Mouse (Mus musculus): ENCODE data around the gene Rassf3. TPM values are rescaled to one million over a fixed set of nuclear protein-coding genes. Genes with fewer than 3 reads are reported as not detected.

Gene Rassf3
- polyA plus RNA-seq, 1 experiment from 2014 or later = 6.2 TPM

DNA sequence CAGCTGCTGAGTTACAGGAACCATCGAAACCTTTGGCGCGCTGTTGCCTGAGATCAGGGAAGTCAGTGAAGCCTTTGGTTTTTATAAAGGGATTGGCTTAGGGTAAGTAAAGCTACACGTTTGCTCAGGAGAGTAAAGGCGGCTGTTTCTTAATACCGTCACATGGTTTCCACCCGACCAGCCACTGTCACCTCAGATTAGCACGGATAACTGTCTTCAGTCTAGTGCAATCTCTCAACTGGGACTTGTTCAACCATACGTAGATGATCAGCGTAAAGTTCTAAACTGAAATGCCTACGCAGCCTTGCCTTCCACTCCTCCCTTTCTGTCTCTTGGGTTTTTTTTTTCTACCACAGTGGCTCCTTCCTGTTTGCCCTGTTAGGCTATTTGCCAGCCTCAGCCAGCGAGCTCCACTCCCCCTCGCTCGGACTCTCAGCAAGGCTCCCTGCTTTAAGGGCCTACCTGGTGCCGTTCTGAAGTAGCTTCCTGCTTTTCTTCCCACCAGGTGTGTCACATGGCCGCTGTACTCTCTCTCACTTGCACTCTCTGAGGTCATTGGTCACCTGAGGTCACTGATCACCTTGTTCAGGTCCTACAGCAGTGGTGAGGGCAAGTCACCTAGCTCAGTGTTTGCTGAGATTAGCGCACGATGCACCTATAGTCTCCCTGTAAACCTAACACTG is 107.2 kb downstream of the Rassf3 start:
- DNase-seq (ENCODE audit: low spot score) = no peak

- no peak for DNase-seq (ENCODE audit: low spot score)
These were observed 108.4 kb downstream of the Rassf3 start for GRCm38 (mm10) chr10:121367780-121368179.

- DNase-seq (ENCODE audit: low spot score) = no peak
These were observed 108.9 kb downstream of the Rassf3 start for GRCm38 (mm10) chr10:121367271-121367670.

DNA sequence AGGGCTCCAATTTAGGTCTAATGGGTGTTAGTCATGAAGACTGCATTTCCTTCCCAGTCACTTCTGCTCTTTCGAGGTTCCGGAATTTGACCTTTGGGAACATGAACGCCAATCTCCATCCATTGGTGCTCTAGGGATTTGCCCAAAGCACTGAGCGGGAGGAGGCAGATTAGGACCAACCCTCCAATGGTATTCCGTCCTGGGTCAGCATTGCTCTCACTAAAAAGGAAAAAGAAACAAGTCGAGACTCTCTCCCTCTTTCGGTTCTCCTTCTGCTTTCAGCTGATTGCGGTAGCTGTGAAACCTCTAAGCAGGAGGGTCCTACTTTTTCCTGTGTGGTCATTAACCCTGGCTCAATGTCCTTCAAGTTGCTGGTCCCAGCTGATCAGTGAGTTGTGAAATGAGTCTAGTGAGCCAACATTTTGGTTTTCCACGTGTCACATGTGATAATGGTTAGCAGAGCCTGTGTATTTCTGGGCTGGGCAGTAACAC is 110.3 kb downstream of the Rassf3 start:
- DNase-seq (ENCODE audit: low spot score) = no peak

GRCm38 (mm10) chr10:121364801-121365564 is 111.2 kb downstream of the Rassf3 start, which contains the start of gene Gns:
Gns (plus strand) TSS chr10:121365090.
- peak; percentile 82 for DNase-seq (ENCODE audit: low spot score)

DNA sequence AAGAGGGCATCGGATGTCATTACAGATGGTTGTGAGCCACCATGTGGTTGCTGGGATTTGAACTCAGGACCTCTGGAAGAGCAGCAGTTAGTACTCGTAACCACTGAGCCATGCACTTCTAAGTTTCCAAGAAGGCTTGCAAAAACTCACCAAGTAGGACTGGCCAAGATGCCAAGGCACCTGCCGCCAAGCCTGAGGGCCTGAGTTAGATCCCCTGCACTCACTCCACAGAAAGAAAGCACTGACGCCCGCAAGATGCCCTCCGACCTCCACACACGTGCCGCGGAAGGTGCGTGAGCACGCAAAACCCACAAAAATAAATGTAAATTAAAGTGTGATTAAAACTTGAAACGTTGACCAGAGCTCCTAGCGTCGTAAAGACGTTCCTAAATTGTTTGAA is 111.8 kb downstream of the Rassf3 start:
- no peak for DNase-seq (ENCODE audit: low spot score)

GRCm38 (mm10) chr10:121363201-121363600 is 112.9 kb downstream of the Rassf3 start:
- no peak for DNase-seq (ENCODE audit: low spot score)

- DNase-seq (ENCODE audit: low spot score) = no peak
These were observed 115.8 kb downstream of the Rassf3 start for GRCm38 (mm10) chr10:121360358-121360757.

Other genes with a start within 250 kb of the Rassf3 start
- 0.25 and 0.37 TPM in 2 replicates for gene Tbc1d30, start 125.1 kb downstream of the Rassf3 start, polyA plus RNA-seq (2015; fragmentation: Nextera tagmentation; extraction: Ambion mirVana)
- gene Gns, start 111.3 kb downstream of the Rassf3 start, polyA plus RNA-seq (2015; fragmentation: Nextera tagmentation; extraction: Ambion mirVana) = 19.6 and 19.8 TPM in 2 replicates
- gene Tbk1, start 110.4 kb upstream of the Rassf3 start, polyA plus RNA-seq (2015; fragmentation: Nextera tagmentation; extraction: Ambion mirVana) = 33.8 and 36.2 TPM in 2 replicates
- 32.9 and 35.1 TPM in 2 replicates for gene Xpot, start 150.0 kb upstream of the Rassf3 start, polyA plus RNA-seq (2015; fragmentation: Nextera tagmentation; extraction: Ambion mirVana)
- 0.06 and 0.10 TPM in 2 replicates for gene D930020B18Rik, start 165.2 kb upstream of the Rassf3 start, polyA plus RNA-seq (2015; fragmentation: Nextera tagmentation; extraction: Ambion mirVana)

Data from thymus, postnatal 0 days (tissue).